Mouse (Mus musculus) liver, embryonic 16.5 days (tissue): ENCODE measurements at regions not wholly inside any gene's neighbourhood (a gene's known extent, or its start where the extent isn't known, plus 50 kb on each side); places are given as distances from the start of the nearest gene placed in this dataset.

ENCODE experiments used
- ATAC-seq: fragments of 200-750 bp; cut with Nextera tagmentation; 2 replicates; pipeline ENCODE4 v1.8.0; 2017; ENCODE audit warnings: low read depth, mild to moderate bottlenecking, moderate number of reproducible peaks, moderate library complexity
- H3K27ac ChIP-seq: fragments of 300-500 bp; sonication (generic); 2 replicates; pipeline ENCODE4 v1.5.1; 2014; ENCODE audit warnings: mild to moderate bottlenecking, low read length
- H3K27me3 ChIP-seq: fragments of 300-500 bp; sonication (generic); 2 replicates; pipeline ENCODE4 v1.6.1; 2014; ENCODE audit warnings: low read depth, low read length, mixed read lengths; ENCODE audit not compliant: control insufficient read depth, insufficient read depth
- H3K36me3 ChIP-seq: fragments of 300-500 bp; sonication (generic); 2 replicates; pipeline ENCODE4 v1.6.1; 2014; ENCODE audit warnings: mild to moderate bottlenecking; ENCODE audit not compliant: control insufficient read depth, insufficient read depth
- H3K4me1 ChIP-seq: fragments of 300-500 bp; sonication (generic); 2 replicates; pipeline ENCODE4 v1.6.1; 2014; ENCODE audit warnings: low read depth, low read length, mixed read lengths; ENCODE audit not compliant: control insufficient read depth
- H3K4me2 ChIP-seq: fragments of 300-500 bp; sonication (generic); 2 replicates; pipeline ENCODE4 v1.6.1; 2014; ENCODE audit warnings: low read depth, low read length, mixed read lengths
- H3K4me3 ChIP-seq: fragments of 300-500 bp; sonication (generic); 2 replicates; pipeline ENCODE4 v1.5.1; 2014; ENCODE audit warnings: low read depth, mild to moderate bottlenecking, low read length
- H3K9ac ChIP-seq: fragments of 300-500 bp; sonication (generic); 2 replicates; pipeline ENCODE4 v1.6.1; 2014; ENCODE audit warnings: low read depth, low read length
- H3K9me3 ChIP-seq: fragments of 300-500 bp; sonication (generic); replicated peaks from 2 replicates; pipeline ENCODE4 v1.6.1; 2016; ENCODE audit warnings: low read length; ENCODE audit not compliant: control insufficient read depth
- WGBS: fragments of 180-500 bp; shearing (Covaris S2); extraction: QIAGEN DNeasy Blood & Tissue Kit; methylation state at CpG from one replicate; pipeline ENCODE4 v1.1.7; 2014; ENCODE audit not compliant: insufficient replicate concordance; 5-methylcytosine and 5-hydroxymethylcytosine counted together

GRCm38 (mm10) chr4:105535451-105535850, 254.2 kb upstream of the Gm12728 start:
- Histone ChIP-seq H3K9ac (no peak overlapping the region), H3K4me2 (no peak overlapping the region), H3K9me3 (no peaks in the 10 kb centered on the region), H3K4me1 (no peaks in the 10 kb centered on the region), H3K36me3 (no peaks in the 10 kb centered on the region), H3K4me3 (no peak overlapping the region), H3K27ac (no peak overlapping the region), H3K27me3 (no peaks in the 10 kb centered on the region)
- WGBS: 49% methylated on average over 6 of the region's 6 CpGs
- ATAC-seq: no peak

- ATAC-seq: no peak
- Histone ChIP-seq H3K4me1 (no peaks in the 10 kb centered on the region), H3K4me3 (no peak overlapping the region), H3K27ac (no peak overlapping the region), H3K27me3 (no peaks in the 10 kb centered on the region), H3K4me2 (no peak overlapping the region), H3K9ac (no peak overlapping the region), H3K9me3 (no peaks in the 10 kb centered on the region), H3K36me3 (no peaks in the 10 kb centered on the region)
- WGBS: 55% methylated on average over 2 of the region's 2 CpGs
Observed at GRCm38 (mm10) chr4:105545486-105545885, 244.2 kb upstream of the Gm12728 start.

GRCm38 (mm10) chr4:105549744-105550440, 239.8 kb upstream of the Gm12728 start:
- Histone ChIP-seq H3K36me3 (no peaks in the 10 kb centered on the region), H3K4me2 (no peak overlapping the region), H3K4me1 (no peaks in the 10 kb centered on the region), H3K4me3 (no peak overlapping the region), H3K27ac (no peak overlapping the region), H3K9me3 (no peaks in the 10 kb centered on the region), H3K9ac (no peak overlapping the region), H3K27me3 (no peaks in the 10 kb centered on the region)
- ATAC-seq: no peak
- WGBS: 58% methylated on average over 7 of the region's 7 CpGs

DNA sequence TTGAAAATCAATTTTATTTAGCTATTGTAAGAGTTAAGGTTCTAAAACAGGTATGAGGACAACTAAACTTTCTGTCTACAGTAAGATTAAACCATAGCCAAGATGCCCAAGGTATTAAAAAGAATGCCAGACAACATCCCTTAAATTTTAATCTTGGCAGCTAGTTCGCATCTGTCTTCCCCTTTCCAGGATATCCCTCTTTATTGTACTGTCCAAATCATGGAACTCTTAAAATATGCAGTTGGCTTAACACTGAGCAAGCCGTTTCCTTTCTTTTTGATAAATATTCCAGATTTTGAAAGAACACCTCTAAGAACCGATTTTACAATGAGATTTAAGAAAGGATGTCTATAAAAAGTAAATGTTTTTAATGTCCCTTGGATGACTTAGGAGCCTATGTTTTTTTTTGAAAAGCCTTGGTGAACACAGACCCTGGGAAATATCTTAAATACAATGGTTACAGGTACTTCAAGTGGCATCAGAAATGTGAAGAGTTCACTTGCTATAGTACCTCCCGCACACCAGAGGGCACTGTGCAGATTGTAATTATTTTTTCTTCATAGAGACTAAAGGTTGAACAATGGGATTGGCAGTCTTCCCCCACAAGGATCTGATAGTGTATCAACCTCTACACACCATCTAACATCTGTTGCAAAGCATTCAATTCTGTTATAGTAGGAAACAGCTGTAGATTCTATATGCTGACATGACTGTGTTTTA, 237.5 kb upstream of the Gm12728 start:
- Histone ChIP-seq H3K36me3 (no peaks in the 10 kb centered on the region), H3K27me3 (no peaks in the 10 kb centered on the region), H3K9ac (no peak overlapping the region), H3K27ac (no peak overlapping the region), H3K4me2 (no peak overlapping the region), H3K9me3 (no peaks in the 10 kb centered on the region), H3K4me3 (no peak overlapping the region), H3K4me1 (no peaks in the 10 kb centered on the region)
- ATAC-seq: no peak
- 68% methylated on average over 4 of the region's 4 CpGs for WGBS

DNA sequence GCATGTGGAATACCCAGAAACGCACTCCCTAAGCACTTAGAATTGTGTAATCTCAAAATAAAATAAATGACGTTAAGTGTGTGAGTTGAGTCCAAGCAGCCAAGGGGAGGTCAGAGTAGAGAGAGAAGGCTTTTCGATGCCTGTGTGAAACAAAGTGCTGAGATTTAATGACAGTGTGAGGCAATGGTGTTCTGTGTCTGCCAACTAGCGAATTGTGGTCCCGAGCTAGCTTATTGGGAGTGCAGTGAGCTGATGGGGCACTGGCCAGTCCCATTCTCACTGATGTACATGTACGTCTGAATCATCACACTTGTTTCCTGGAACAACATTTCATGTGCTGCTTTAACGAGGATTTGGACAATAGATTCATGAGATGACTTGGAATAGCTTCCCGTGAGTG, 234.7 kb upstream of the Gm12728 start:
- no peak overlapping the region for H3K27ac ChIP-seq
- H3K27me3 ChIP-seq: no peaks in the 10 kb centered on the region
- H3K9ac ChIP-seq: no peak overlapping the region
- H3K4me2 ChIP-seq: no peak overlapping the region
- H3K9me3 ChIP-seq: no peaks in the 10 kb centered on the region
- no peaks in the 10 kb centered on the region for H3K4me1 ChIP-seq
- WGBS: 55% methylated on average over 8 of the region's 8 CpGs
- no peak overlapping the region for H3K4me3 ChIP-seq
- ATAC-seq: no peak
- no peaks in the 10 kb centered on the region for H3K36me3 ChIP-seq

GRCm38 (mm10) chr4:105555941-105556340, 233.7 kb upstream of the Gm12728 start:
- no peaks in the 10 kb centered on the region for H3K9me3 ChIP-seq
- 78% methylated on average over 3 of the region's 3 CpGs for WGBS
- ATAC-seq: no peak
- no peaks in the 10 kb centered on the region for H3K36me3 ChIP-seq
- no peaks in the 10 kb centered on the region for H3K4me1 ChIP-seq
- H3K4me3 ChIP-seq: no peak overlapping the region
- no peaks in the 10 kb centered on the region for H3K27me3 ChIP-seq
- no peak overlapping the region for H3K4me2 ChIP-seq
- H3K27ac ChIP-seq: no peak overlapping the region
- H3K9ac ChIP-seq: no peak overlapping the region

GRCm38 (mm10) chr4:105557396-105557795, 232.3 kb upstream of the Gm12728 start:
- 60% methylated on average over 2 of the region's 2 CpGs for WGBS
- no peak for ATAC-seq
- Histone ChIP-seq H3K9me3 (no peaks in the 10 kb centered on the region), H3K36me3 (no peaks in the 10 kb centered on the region), H3K27ac (no peak overlapping the region), H3K9ac (no peak overlapping the region), H3K4me1 (no peaks in the 10 kb centered on the region), H3K4me3 (no peak overlapping the region), H3K4me2 (no peak overlapping the region), H3K27me3 (no peaks in the 10 kb centered on the region)

DNA sequence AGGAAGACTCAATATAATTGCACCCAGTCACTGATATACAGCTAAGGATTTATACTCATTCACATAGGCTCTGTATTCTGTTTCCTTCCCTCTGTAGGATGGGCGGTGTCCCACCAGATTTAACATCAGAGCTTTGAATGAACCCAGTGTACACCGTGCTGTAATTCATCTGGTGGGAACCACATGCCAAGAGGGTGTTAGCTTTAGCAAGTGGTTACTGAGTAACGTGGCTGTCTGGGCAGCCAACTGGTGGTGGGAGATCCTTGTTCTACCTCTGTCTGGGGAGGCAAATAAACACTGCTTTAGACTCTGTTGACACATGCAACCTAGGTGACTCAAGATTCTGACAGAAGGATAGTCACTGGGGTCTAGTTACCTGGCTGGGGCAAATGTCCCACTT, 229.6 kb upstream of the Gm12728 start:
- WGBS: 43% methylated on average over 3 of the region's 3 CpGs
- no peak overlapping the region for H3K4me3 ChIP-seq
- H3K9me3 ChIP-seq: no peaks in the 10 kb centered on the region

GRCm38 (mm10) chr4:105560781-105561180, 228.9 kb upstream of the Gm12728 start:
- H3K27me3 ChIP-seq: no peaks in the 10 kb centered on the region
- no peak overlapping the region for H3K4me3 ChIP-seq
- no peaks in the 10 kb centered on the region for H3K4me1 ChIP-seq
- H3K36me3 ChIP-seq: no peaks in the 10 kb centered on the region
- no peak overlapping the region for H3K27ac ChIP-seq
- ATAC-seq: no peak
- no peak overlapping the region for H3K4me2 ChIP-seq
- WGBS: 55% methylated on average over 3 of the region's 3 CpGs
- H3K9ac ChIP-seq: no peak overlapping the region
- H3K9me3 ChIP-seq: no peaks in the 10 kb centered on the region

More for the DNA sequence above, 229.6 kb upstream of the Gm12728 start:
- no peak overlapping the region for H3K9ac ChIP-seq
- H3K4me2 ChIP-seq: no peak overlapping the region
- no peaks in the 10 kb centered on the region for H3K27me3 ChIP-seq
- H3K36me3 ChIP-seq: no peaks in the 10 kb centered on the region
- no peaks in the 10 kb centered on the region for H3K4me1 ChIP-seq
- H3K27ac ChIP-seq: no peak overlapping the region
- peak; percentile 27; the same call in 1 of the 2 replicates for ATAC-seq
